Mouse (Mus musculus) lung, adult 2 months (tissue): ENCODE measurements around the gene Tfap4.

Source experiments
- CTCF ChIP-seq: fragments of 200-500 bp; IDR thresholded peaks from 2 replicates; pipeline ENCODE4 v1.5.1; 2011; ENCODE audit warnings: mild to moderate bottlenecking, low read length, control low read depth; ENCODE audit not compliant: insufficient read depth
- POLR2A ChIP-seq: fragments of 200-500 bp; IDR thresholded peaks from 2 replicates; pipeline ENCODE4 v1.6.1; 2011; ENCODE audit warnings: low read depth, mild to moderate bottlenecking, control low read depth, low read length, borderline replicate concordance; ENCODE audit errors: extremely low read depth

DNA sequence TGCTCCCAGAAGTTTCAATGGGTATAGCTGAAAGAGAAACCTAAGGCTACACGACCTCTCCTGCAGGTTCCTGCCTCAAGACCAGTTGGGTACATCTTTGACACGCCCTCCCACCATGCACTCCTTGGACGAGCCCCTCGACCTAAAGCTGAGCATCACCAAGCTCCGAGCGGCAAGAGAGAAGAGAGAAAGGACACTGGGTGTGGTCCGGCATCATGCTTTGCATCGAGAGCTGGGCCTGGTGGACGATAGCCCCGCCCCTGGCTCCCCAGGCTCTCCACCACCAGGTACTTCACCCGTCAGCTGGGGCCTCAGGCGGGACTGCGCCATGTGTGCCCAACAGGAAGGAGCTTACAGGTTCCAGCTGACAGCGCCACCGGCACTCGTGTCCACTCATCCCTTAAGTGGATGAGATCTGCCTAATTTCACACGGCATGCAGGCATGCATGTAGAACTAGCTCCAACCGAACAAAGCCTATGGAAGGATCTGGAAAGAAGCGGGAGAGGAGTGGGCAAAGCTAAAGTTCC lies 48.9 kb upstream of the Tfap4 start:
- TF ChIP-seq POLR2A (no peak), CTCF (no peak)
